Mouse (Mus musculus) monocyte, adult 2 months (primary cell): ENCODE measurements around the gene Gm13691.
A peak's percentile ranks its signal among the peaks of the same experiment; 100 is the strongest.
"Not testable (repeated sequence)": the region's sequence is repeated elsewhere in the genome, so short reads cannot be mapped to it uniquely, and the experiment has no call there.

ENCODE experiments used
- DNase-seq, 2 experiments: peaks; one replicate each; pipeline ENCODE4 v3.0.0; 2022; ENCODE audit warnings: low spot score in 2 of 2, low read depth in 1 of 2

Gm13691 gene

DNA sequence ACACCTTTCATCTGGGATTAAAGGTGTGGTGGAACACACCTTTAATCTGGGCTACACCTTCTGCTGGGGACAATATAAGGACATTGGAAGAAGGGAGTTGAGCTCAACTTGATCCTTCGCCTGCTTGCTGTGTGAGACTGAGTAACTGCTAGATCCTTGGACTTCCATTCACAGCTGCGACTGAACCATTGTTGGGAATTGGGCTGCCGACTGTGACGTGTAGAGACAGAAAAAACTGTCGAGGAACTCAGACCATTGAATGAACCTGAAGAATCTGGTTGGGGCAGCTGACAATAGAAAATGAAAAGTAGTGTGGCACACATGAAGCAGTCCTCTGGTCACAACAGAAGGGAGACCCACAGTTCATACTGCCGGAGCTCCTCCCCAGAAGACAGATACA lies at the start of gene Gm13691:
Gene Gm13691, plus strand, starts transcription at position 301 of the 400 bp plus-strand sequence.
- not testable (repeated sequence) for DNase-seq

- DNase-seq = peak in 1 of 2 experiments; percentile 1
Observed at GRCm38 (mm10) chr2:83940931-83941361, 49.4 kb upstream of the Gm13691 start, which contains the start of gene Zswim2. Gene Zswim2, minus strand, starts transcription at chr2:83941228.

DNA sequence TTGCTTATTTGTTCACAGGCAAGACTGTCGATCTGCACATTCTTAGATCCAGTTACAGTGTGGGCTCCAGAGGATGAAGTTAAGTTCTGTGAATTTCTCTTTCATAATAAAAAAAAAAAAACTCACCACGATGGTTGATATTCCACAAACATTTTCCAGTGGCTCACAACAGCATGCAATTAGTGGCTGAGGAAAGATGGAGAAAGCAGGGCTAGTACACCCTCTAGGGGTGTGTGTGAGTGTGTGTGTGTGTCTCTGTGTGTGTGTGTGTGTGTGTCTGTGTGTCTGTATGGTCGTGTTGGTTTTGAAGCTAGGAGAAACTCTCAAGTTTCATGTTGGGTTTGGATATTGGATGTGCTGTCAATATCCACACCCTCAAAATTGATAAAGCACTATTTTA lies 49.0 kb upstream of the Gm13691 start:
- no peak for DNase-seq

DNA sequence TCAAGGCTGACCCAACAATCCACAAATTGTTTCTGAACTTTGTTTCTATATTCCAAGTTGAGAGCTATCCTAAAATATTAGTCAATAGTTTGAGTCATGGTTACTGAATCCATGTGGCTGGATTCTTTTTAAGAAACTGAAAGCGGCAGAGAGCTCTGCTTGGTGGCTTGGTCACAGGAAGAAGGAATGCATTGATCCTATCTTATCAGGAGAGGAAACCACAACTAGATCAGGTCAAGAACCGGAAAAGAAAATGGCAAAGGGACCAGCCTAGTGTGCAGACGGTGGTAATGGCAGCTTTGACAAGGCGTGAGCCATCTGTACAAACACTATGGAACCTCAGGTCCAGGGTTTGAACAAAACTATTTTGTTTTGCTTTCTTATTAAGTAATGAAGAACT lies 48.6 kb upstream of the Gm13691 start:
- no peak for DNase-seq

DNA sequence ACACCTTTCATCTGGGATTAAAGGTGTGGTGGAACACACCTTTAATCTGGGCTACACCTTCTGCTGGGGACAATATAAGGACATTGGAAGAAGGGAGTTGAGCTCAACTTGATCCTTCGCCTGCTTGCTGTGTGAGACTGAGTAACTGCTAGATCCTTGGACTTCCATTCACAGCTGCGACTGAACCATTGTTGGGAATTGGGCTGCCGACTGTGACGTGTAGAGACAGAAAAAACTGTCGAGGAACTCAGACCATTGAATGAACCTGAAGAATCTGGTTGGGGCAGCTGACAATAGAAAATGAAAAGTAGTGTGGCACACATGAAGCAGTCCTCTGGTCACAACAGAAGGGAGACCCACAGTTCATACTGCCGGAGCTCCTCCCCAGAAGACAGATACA lies 35.0 kb upstream of the Gm13691 start, which contains the start of gene Gm13698:
Gene Gm13698, plus strand, starts transcription at position 301 of the 400 bp plus-strand sequence.
- not testable (repeated sequence) for DNase-seq

DNA sequence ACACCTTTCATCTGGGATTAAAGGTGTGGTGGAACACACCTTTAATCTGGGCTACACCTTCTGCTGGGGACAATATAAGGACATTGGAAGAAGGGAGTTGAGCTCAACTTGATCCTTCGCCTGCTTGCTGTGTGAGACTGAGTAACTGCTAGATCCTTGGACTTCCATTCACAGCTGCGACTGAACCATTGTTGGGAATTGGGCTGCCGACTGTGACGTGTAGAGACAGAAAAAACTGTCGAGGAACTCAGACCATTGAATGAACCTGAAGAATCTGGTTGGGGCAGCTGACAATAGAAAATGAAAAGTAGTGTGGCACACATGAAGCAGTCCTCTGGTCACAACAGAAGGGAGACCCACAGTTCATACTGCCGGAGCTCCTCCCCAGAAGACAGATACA lies 29.1 kb upstream of the Gm13691 start, which contains the start of gene Gm13693:
Gene Gm13693, plus strand, starts transcription at position 301 of the 400 bp plus-strand sequence.
- DNase-seq = not testable (repeated sequence)

DNA sequence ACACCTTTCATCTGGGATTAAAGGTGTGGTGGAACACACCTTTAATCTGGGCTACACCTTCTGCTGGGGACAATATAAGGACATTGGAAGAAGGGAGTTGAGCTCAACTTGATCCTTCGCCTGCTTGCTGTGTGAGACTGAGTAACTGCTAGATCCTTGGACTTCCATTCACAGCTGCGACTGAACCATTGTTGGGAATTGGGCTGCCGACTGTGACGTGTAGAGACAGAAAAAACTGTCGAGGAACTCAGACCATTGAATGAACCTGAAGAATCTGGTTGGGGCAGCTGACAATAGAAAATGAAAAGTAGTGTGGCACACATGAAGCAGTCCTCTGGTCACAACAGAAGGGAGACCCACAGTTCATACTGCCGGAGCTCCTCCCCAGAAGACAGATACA lies 23.3 kb upstream of the Gm13691 start, which contains the start of gene Gm13695:
Gene Gm13695, plus strand, starts transcription at position 301 of the 400 bp plus-strand sequence.
- not testable (repeated sequence) for DNase-seq

- DNase-seq = not testable (repeated sequence)
Observed at GRCm38 (mm10) chr2:83972823-83973222, 17.5 kb upstream of the Gm13691 start, which contains the start of gene Gm13696. Gene Gm13696, plus strand, starts transcription at chr2:83973123.

DNA sequence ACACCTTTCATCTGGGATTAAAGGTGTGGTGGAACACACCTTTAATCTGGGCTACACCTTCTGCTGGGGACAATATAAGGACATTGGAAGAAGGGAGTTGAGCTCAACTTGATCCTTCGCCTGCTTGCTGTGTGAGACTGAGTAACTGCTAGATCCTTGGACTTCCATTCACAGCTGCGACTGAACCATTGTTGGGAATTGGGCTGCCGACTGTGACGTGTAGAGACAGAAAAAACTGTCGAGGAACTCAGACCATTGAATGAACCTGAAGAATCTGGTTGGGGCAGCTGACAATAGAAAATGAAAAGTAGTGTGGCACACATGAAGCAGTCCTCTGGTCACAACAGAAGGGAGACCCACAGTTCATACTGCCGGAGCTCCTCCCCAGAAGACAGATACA lies 11.7 kb upstream of the Gm13691 start, which contains the start of gene Gm13694:
Gene Gm13694, plus strand, starts transcription at position 301 of the 400 bp plus-strand sequence.
- DNase-seq = not testable (repeated sequence)

DNA sequence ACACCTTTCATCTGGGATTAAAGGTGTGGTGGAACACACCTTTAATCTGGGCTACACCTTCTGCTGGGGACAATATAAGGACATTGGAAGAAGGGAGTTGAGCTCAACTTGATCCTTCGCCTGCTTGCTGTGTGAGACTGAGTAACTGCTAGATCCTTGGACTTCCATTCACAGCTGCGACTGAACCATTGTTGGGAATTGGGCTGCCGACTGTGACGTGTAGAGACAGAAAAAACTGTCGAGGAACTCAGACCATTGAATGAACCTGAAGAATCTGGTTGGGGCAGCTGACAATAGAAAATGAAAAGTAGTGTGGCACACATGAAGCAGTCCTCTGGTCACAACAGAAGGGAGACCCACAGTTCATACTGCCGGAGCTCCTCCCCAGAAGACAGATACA lies 5.9 kb upstream of the Gm13691 start, which contains the start of gene Gm13697:
Gene Gm13697, plus strand, starts transcription at position 301 of the 400 bp plus-strand sequence.
- DNase-seq = not testable (repeated sequence)

DNA sequence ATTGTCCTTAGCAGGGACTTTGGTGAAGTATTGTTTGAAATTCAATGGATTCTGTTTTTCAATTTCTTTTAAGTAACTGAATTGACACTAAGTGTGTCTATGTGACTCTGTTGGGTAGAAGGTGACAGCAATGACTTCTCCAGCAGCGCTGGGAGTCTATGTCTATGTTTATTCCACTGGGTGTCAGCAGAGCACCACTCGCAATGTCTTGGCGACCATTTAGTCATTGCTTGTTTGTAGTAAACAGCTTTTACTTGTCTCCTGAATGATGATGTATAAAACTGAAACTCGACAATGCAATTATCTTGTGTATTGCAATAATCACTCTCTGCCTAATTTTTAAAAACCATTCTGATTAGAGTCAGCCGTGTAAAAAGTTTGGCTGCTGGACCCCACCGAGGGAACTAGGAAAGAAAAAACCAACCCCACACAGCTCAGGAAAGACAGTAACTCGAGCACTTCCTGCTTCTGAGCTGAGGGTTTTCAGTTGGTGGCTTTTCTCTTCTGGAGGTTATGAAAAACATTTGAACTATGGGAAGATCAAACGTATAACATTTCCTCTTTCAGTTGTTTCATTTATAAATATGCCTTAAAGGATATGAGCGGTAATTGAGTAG lies 3.4 kb downstream of the Gm13691 start:
- not testable (repeated sequence) for DNase-seq

- not testable (repeated sequence) for DNase-seq
Observed at GRCm38 (mm10) chr2:83994526-83994925, 4.2 kb downstream of the Gm13691 start.

GRCm38 (mm10) chr2:84008913-84009312 lies 18.6 kb downstream of the Gm13691 start:
- no peak for DNase-seq

DNA sequence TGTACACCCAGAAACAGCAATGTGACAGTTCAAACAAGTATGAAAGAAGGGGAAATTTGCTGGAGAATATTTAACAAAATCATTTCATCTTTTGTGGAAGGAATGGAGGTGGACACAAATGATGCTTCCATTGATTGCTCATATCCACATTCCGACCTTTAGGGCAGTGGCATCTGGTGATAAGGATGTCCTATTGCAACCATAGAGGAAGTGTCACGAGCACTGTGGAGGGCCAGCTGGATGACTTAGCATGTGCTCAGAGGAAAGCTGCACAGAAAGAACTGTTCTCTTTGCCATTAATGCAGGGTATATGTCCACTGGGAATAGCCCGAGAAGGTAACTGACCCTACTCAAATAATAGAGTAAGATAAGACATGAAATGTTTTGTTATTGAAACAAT lies 19.5 kb downstream of the Gm13691 start:
- DNase-seq = no peak

GRCm38 (mm10) chr2:84014572-84014971 lies 24.2 kb downstream of the Gm13691 start:
- DNase-seq = no peak

- not testable (repeated sequence) for DNase-seq
Observed at GRCm38 (mm10) chr2:84016291-84016690, 25.9 kb downstream of the Gm13691 start.

- no peak for DNase-seq
Observed at GRCm38 (mm10) chr2:84018330-84018729, 28.0 kb downstream of the Gm13691 start.

- DNase-seq = no peak
Observed at GRCm38 (mm10) chr2:84019519-84020305, 29.4 kb downstream of the Gm13691 start.

- DNase-seq = no peak
Observed at GRCm38 (mm10) chr2:84021930-84022329, 31.6 kb downstream of the Gm13691 start.

DNA sequence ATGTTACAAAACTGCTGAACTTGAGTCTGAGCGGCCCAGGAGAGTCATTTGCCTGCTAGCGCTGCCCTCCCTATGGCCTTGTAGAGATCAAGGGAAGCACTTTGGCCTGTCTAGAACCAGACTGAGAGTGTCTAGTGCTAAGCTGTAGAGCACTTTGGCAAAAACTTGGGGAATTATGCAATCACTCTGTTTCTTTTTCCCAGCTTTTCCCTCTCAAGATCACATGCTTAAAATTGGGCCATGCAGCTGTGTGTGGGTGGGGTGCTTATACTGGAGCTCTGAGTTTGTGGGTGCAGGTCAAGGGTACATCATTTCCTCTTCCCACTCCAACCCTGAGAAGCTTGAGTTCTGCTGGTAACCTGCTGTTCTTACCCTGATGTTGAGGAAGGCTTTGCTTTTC lies 32.6 kb downstream of the Gm13691 start:
- no peak for DNase-seq

GRCm38 (mm10) chr2:84023319-84023718 lies 33.0 kb downstream of the Gm13691 start:
- DNase-seq = no peak

- DNase-seq = no peak
Observed at GRCm38 (mm10) chr2:84025217-84025616, 34.9 kb downstream of the Gm13691 start.
